Mouse (Mus musculus) liver, embryonic 15.5 days (tissue): ENCODE measurements at regions not wholly inside any gene's neighbourhood (a gene's known extent, or its start where the extent isn't known, plus 50 kb on each side); places are given as distances from the start of the nearest gene placed in this dataset.

Source experiments
- ATAC-seq: fragments of 200-750 bp; cut with Nextera tagmentation; 2 replicates; pipeline ENCODE4 v1.8.0; 2017; ENCODE audit warnings: moderate number of reproducible peaks, mild to moderate bottlenecking, moderate library complexity; ENCODE audit not compliant: insufficient read depth
- H3K27ac ChIP-seq: fragments of 300-500 bp; sonication (generic); replicated peaks from 2 replicates; pipeline ENCODE4 v1.5.1; 2015; ENCODE audit warnings: mild to moderate bottlenecking, inconsistent platforms
- H3K27me3 ChIP-seq: fragments of 300-500 bp; sonication (generic); 2 replicates; pipeline ENCODE4 v1.6.1; 2015; ENCODE audit warnings: mild to moderate bottlenecking, inconsistent platforms
- H3K36me3 ChIP-seq: fragments of 300-500 bp; sonication (generic); replicated peaks from 2 replicates; pipeline ENCODE4 v1.6.1; 2015; ENCODE audit warnings: moderate library complexity, mild to moderate bottlenecking, inconsistent platforms
- H3K4me1 ChIP-seq: fragments of 300-500 bp; sonication (generic); replicated peaks from 2 replicates; pipeline ENCODE4 v1.6.1; 2015; ENCODE audit warnings: inconsistent platforms
- H3K4me2 ChIP-seq: fragments of 300-500 bp; sonication (generic); 2 replicates; pipeline ENCODE4 v1.6.1; 2015; ENCODE audit warnings: moderate library complexity, mild to moderate bottlenecking, inconsistent platforms
- H3K4me3 ChIP-seq: fragments of 300-500 bp; sonication (generic); replicated peaks from 2 replicates; pipeline ENCODE4 v1.5.1; 2015; ENCODE audit warnings: mild to moderate bottlenecking, inconsistent platforms
- H3K9ac ChIP-seq: fragments of 300-500 bp; sonication (generic); 2 replicates; pipeline ENCODE4 v1.6.1; 2015; ENCODE audit warnings: moderate library complexity, mild to moderate bottlenecking, inconsistent platforms
- H3K9me3 ChIP-seq: fragments of 300-500 bp; sonication (generic); replicated peaks from 2 replicates; pipeline ENCODE4 v1.6.1; 2016; ENCODE audit warnings: inconsistent platforms
- WGBS: fragments of 180-500 bp; shearing (Covaris S2); methylation state at CpG from one replicate; pipeline ENCODE4 v1.1.7; 2015; ENCODE audit warnings: mixed read lengths; ENCODE audit not compliant: insufficient replicate concordance; 5-methylcytosine and 5-hydroxymethylcytosine counted together

GRCm38 (mm10) chr1:92749475-92749874 is 82.0 kb upstream of the Gpc1 start:
- no peaks in the 10 kb centered on the region for H3K9me3 ChIP-seq

GRCm38 (mm10) chr1:92745284-92745683 is 86.2 kb upstream of the Gpc1 start:
- 66% methylated on average over 5 of the region's 5 CpGs for WGBS
- no peak overlapping the region for H3K27ac ChIP-seq
- H3K4me3 ChIP-seq = no peak overlapping the region
- H3K9ac ChIP-seq = no peak overlapping the region
- H3K9me3 ChIP-seq = no peaks in the 10 kb centered on the region
- H3K4me1 ChIP-seq = no peaks in the 10 kb centered on the region
- H3K36me3 ChIP-seq = no peaks in the 10 kb centered on the region
- no peak for ATAC-seq
- H3K27me3 ChIP-seq = no peaks in the 10 kb centered on the region
- H3K4me2 ChIP-seq = no peak overlapping the region

More at GRCm38 (mm10) chr1:92749475-92749874, 82.0 kb upstream of the Gpc1 start:
- no peak overlapping the region for H3K4me3 ChIP-seq
- H3K4me1 ChIP-seq = no peaks in the 10 kb centered on the region
- no peaks in the 10 kb centered on the region for H3K36me3 ChIP-seq
- H3K9ac ChIP-seq = no peak overlapping the region
- no peak overlapping the region for H3K27ac ChIP-seq
- ATAC-seq = no peak
- no peak overlapping the region for H3K4me2 ChIP-seq
- no peaks in the 10 kb centered on the region for H3K27me3 ChIP-seq
- WGBS = 8% methylated on average over 7 of the region's 7 CpGs

- H3K9ac ChIP-seq = no peak overlapping the region
- no peak overlapping the region for H3K4me2 ChIP-seq
- 58% methylated on average over 9 of the region's 9 CpGs for WGBS
- no peaks in the 10 kb centered on the region for H3K4me1 ChIP-seq
- no peak overlapping the region for H3K4me3 ChIP-seq
- no peaks in the 10 kb centered on the region for H3K36me3 ChIP-seq
- H3K27ac ChIP-seq = no peak overlapping the region
- no peaks in the 10 kb centered on the region for H3K27me3 ChIP-seq
- no peaks in the 10 kb centered on the region for H3K9me3 ChIP-seq
- ATAC-seq = no peak
Observed at GRCm38 (mm10) chr1:92744528-92745241, 86.8 kb upstream of the Gpc1 start.

GRCm38 (mm10) chr1:92742881-92743621 is 88.4 kb upstream of the Gpc1 start:
- no peak for ATAC-seq
- no peak overlapping the region for H3K27ac ChIP-seq

GRCm38 (mm10) chr1:92742300-92742699 is 89.1 kb upstream of the Gpc1 start:
- ATAC-seq = no peak
- H3K4me2 ChIP-seq = no peak overlapping the region
- no peak overlapping the region for H3K27ac ChIP-seq
- H3K36me3 ChIP-seq = no peaks in the 10 kb centered on the region
- no peak overlapping the region for H3K4me3 ChIP-seq
- no peaks in the 10 kb centered on the region for H3K9me3 ChIP-seq
- WGBS = 49% methylated on average over 6 of the region's 6 CpGs
- H3K27me3 ChIP-seq = no peaks in the 10 kb centered on the region
- no peaks in the 10 kb centered on the region for H3K4me1 ChIP-seq
- no peak overlapping the region for H3K9ac ChIP-seq

More at GRCm38 (mm10) chr1:92742881-92743621, 88.4 kb upstream of the Gpc1 start:
- Histone ChIP-seq H3K9me3 (no peaks in the 10 kb centered on the region), H3K36me3 (no peaks in the 10 kb centered on the region), H3K27me3 (no peaks in the 10 kb centered on the region), H3K4me1 (no peaks in the 10 kb centered on the region), H3K9ac (no peak overlapping the region), H3K4me3 (no peak overlapping the region), H3K4me2 (no peak overlapping the region)
- 56% methylated on average over 4 of the region's 4 CpGs for WGBS

GRCm38 (mm10) chr1:92741047-92741446 is 90.4 kb upstream of the Gpc1 start:
- Histone ChIP-seq H3K9ac (no peak overlapping the region), H3K4me1 (no peaks in the 10 kb centered on the region), H3K27me3 (no peaks in the 10 kb centered on the region), H3K36me3 (no peaks in the 10 kb centered on the region), H3K4me3 (no peak overlapping the region), H3K27ac (no peak overlapping the region), H3K4me2 (no peak overlapping the region), H3K9me3 (no peaks in the 10 kb centered on the region)
- 58% methylated on average over 5 of the region's 5 CpGs for WGBS
- ATAC-seq = no peak

- Histone ChIP-seq H3K4me2 (no peak overlapping the region), H3K4me3 (no peak overlapping the region), H3K9ac (no peak overlapping the region), H3K9me3 (no peaks in the 10 kb centered on the region), H3K36me3 (no peaks in the 10 kb centered on the region), H3K27ac (no peak overlapping the region), H3K4me1 (no peaks in the 10 kb centered on the region), H3K27me3 (no peaks in the 10 kb centered on the region)
- ATAC-seq = no peak
- 50% methylated on average over 11 of the region's 11 CpGs for WGBS
Observed at GRCm38 (mm10) chr1:92737600-92738197, 89.1 kb upstream of the Otos start.

GRCm38 (mm10) chr1:92736411-92736810 is 87.8 kb upstream of the Otos start:
- no peak overlapping the region for H3K27ac ChIP-seq
- WGBS = 45% methylated on average over 7 of the region's 7 CpGs
- no peaks in the 10 kb centered on the region for H3K4me1 ChIP-seq
- no peaks in the 10 kb centered on the region for H3K27me3 ChIP-seq
- H3K9me3 ChIP-seq = no peaks in the 10 kb centered on the region
- no peak overlapping the region for H3K9ac ChIP-seq
- no peaks in the 10 kb centered on the region for H3K36me3 ChIP-seq
- H3K4me2 ChIP-seq = no peak overlapping the region
- no peak overlapping the region for H3K4me3 ChIP-seq
- no peak for ATAC-seq

GRCm38 (mm10) chr1:92733732-92734131 is 85.1 kb upstream of the Otos start:
- Histone ChIP-seq H3K4me2 (no peak overlapping the region), H3K4me1 (no peaks in the 10 kb centered on the region), H3K4me3 (no peak overlapping the region), H3K36me3 (no peaks in the 10 kb centered on the region), H3K27me3 (no peaks in the 10 kb centered on the region), H3K9me3 (no peaks in the 10 kb centered on the region), H3K9ac (no peak overlapping the region), H3K27ac (no peak overlapping the region)
- WGBS = 58% methylated on average over 8 of the region's 8 CpGs
- no peak for ATAC-seq

GRCm38 (mm10) chr1:92731353-92732282 is 83.0 kb upstream of the Otos start:
- 48% methylated on average over 11 of the region's 11 CpGs for WGBS

More at GRCm38 (mm10) chr1:92731353-92732282, 83.0 kb upstream of the Otos start:
- H3K4me3 ChIP-seq = no peak overlapping the region
- no peaks in the 10 kb centered on the region for H3K36me3 ChIP-seq
- H3K9ac ChIP-seq = no peak overlapping the region
- H3K27me3 ChIP-seq = no peaks in the 10 kb centered on the region
- no peak overlapping the region for H3K27ac ChIP-seq
- H3K4me1 ChIP-seq = no peaks in the 10 kb centered on the region
- no peaks in the 10 kb centered on the region for H3K9me3 ChIP-seq
- no peak overlapping the region for H3K4me2 ChIP-seq
- no peak for ATAC-seq
